ENCODE assay signal across 20 mouse cellular contexts in genomic region chr4:100363666-100364065, GRCm38 (mm10).
A peak's percentile ranks its signal among the peaks of the same experiment; 100 is the strongest.
DNase-seq lines count a peak whose midpoint lies in the region; ATAC-seq and TF ChIP-seq lines count a peak whose summit lies in the region.
"Had no signal": no experiment of that assay in that cellular context is flagged by ENCODE, and none has a peak within 500 bp of the region (broad histone marks: within the 10 kb centered on the region; RNA-seq: fewer than 3 reads in every experiment).

No protein-coding gene starts in this region.

- H3K27me3 ChIP-seq in heart, embryonic 16.5 days (ENCODE audit: control insufficient read depth, insufficient read depth, low read length) = no peaks in the 10 kb centered on the region
- no peaks in the 10 kb centered on the region for H3K27me3 ChIP-seq in heart, embryonic 11.5 days (ENCODE audit: control insufficient read depth, insufficient read depth, low read length)
- no peaks in the 10 kb centered on the region for H3K27me3 ChIP-seq in limb, embryonic 10.5 days (ENCODE audit: low read depth, poor library complexity, severe bottlenecking)
- 0 out of 2 replicates have a peak, but pooled peaks cover 4% of the 10 kb centered on the region for H3K27me3 ChIP-seq in limb, embryonic 14.5 days (ENCODE audit: control insufficient read depth, insufficient read depth, low read length)
- H3K27me3 ChIP-seq: forebrain, embryonic 12.5 days; forebrain, embryonic 15.5 days; heart, embryonic 12.5 days; heart, embryonic 15.5 days; hindbrain, embryonic 12.5 days; hindbrain, embryonic 15.5 days had no signal

- 85% methylated on average over 7 of the region's 7 CpGs for WGBS in heart, embryonic 16.5 days
- WGBS in heart, embryonic 11.5 days (ENCODE audit: insufficient replicate concordance) = 87% methylated on average over 7 of the region's 7 CpGs
- WGBS in limb, embryonic 10.5 days = 90% methylated on average over 7 of the region's 7 CpGs
- WGBS in limb, embryonic 14.5 days = 51% methylated on average over 7 of the region's 7 CpGs

- H3K4me3 ChIP-seq in heart, embryonic 16.5 days (ENCODE audit: low read length) = no peak overlapping the region
- no peak overlapping the region for H3K4me3 ChIP-seq in heart, embryonic 11.5 days (ENCODE audit: low read depth, low read length)
- H3K4me3 ChIP-seq in limb, embryonic 10.5 days = no peak overlapping the region
- H3K4me3 ChIP-seq in limb, embryonic 14.5 days (replicated peaks; ENCODE audit: low read length) = no peak overlapping the region
- H3K4me3 ChIP-seq: forebrain, embryonic 12.5 days; forebrain, embryonic 15.5 days; heart, embryonic 12.5 days; heart, embryonic 15.5 days; hindbrain, embryonic 12.5 days; hindbrain, embryonic 15.5 days had no signal

- H3K36me3 ChIP-seq in heart, embryonic 16.5 days (ENCODE audit: control insufficient read depth, insufficient read depth) = no peaks in the 10 kb centered on the region
- H3K36me3 ChIP-seq in heart, embryonic 11.5 days (ENCODE audit: control insufficient read depth, insufficient read depth, low read length) = no peaks in the 10 kb centered on the region
- no peaks in the 10 kb centered on the region for H3K36me3 ChIP-seq in limb, embryonic 10.5 days
- H3K36me3 ChIP-seq in limb, embryonic 14.5 days (ENCODE audit: control insufficient read depth, insufficient read depth, low read length) = no peaks in the 10 kb centered on the region
- H3K36me3 ChIP-seq: forebrain, embryonic 12.5 days; forebrain, embryonic 15.5 days; heart, embryonic 12.5 days; heart, embryonic 15.5 days; hindbrain, embryonic 12.5 days; hindbrain, embryonic 15.5 days had no signal

- DNase-seq in limb, embryonic 10.5 days (ENCODE audit: low spot score) = peak; percentile 13
- DNase-seq in limb, embryonic 14.5 days (ENCODE audit: low spot score) = peak; percentile 14
- DNase-seq in B cell, adult 2 months = no peak
- DNase-seq in testis, postnatal 14 days (ENCODE audit: low spot score) = no peak
- DNase-seq: adrenal gland, adult 8-10 months; adrenal gland, postnatal 25 days; cerebellum, adult 11-12 months; cerebellum, adult 9-10 months; cerebellum, postnatal 14 days; gastrocnemius, postnatal 10 days; gastrocnemius, postnatal 36 days had no signal

- H3K9ac ChIP-seq in heart, embryonic 16.5 days (ENCODE audit: low read length) = no peak overlapping the region
- H3K9ac ChIP-seq in heart, embryonic 11.5 days (ENCODE audit: low read depth, low read length) = no peak overlapping the region
- H3K9ac ChIP-seq in limb, embryonic 14.5 days (ENCODE audit: low read depth, low read length, severe bottlenecking) = no peak overlapping the region
- H3K9ac ChIP-seq: forebrain, embryonic 12.5 days; forebrain, embryonic 15.5 days; heart, embryonic 12.5 days; heart, embryonic 15.5 days; hindbrain, embryonic 12.5 days; hindbrain, embryonic 15.5 days had no signal

- peaks cover 10% of the 10 kb centered on the region; the same call in 1 of the 2 replicates for H3K4me1 ChIP-seq in heart, embryonic 16.5 days (ENCODE audit: control insufficient read depth, insufficient read depth, low read length)
- no peaks in the 10 kb centered on the region for H3K4me1 ChIP-seq in heart, embryonic 11.5 days (ENCODE audit: control insufficient read depth, insufficient read depth, low read length)
- peaks cover 14% of the 10 kb centered on the region for H3K4me1 ChIP-seq in limb, embryonic 10.5 days
- peaks cover 16% of the 10 kb centered on the region for H3K4me1 ChIP-seq in limb, embryonic 14.5 days (ENCODE audit: control insufficient read depth, insufficient read depth, low read length)
- H3K4me1 ChIP-seq: forebrain, embryonic 12.5 days; forebrain, embryonic 15.5 days; hindbrain, embryonic 12.5 days; hindbrain, embryonic 15.5 days had no signal

- TF ChIP-seq POLR2A in limb, embryonic 14.5 days (IDR thresholded peaks at IDR 0.05; ENCODE audit: borderline replicate concordance, extremely low read depth, insufficient read depth, insufficient read length) = no peak

- no peaks in the 10 kb centered on the region for H3K9me3 ChIP-seq in heart, embryonic 16.5 days (replicated peaks; ENCODE audit: control insufficient read depth, low read length)
- no peaks in the 10 kb centered on the region for H3K9me3 ChIP-seq in heart, embryonic 11.5 days (replicated peaks; ENCODE audit: control insufficient read depth, low read length)
- H3K9me3 ChIP-seq in limb, embryonic 10.5 days (replicated peaks) = no peaks in the 10 kb centered on the region
- no peaks in the 10 kb centered on the region for H3K9me3 ChIP-seq in limb, embryonic 14.5 days (ENCODE audit: control insufficient read depth, low read length)
- H3K9me3 ChIP-seq: forebrain, embryonic 12.5 days; forebrain, embryonic 15.5 days; heart, embryonic 12.5 days; heart, embryonic 15.5 days; hindbrain, embryonic 12.5 days; hindbrain, embryonic 15.5 days had no signal

- ATAC-seq in heart, embryonic 16.5 days (replicated peaks; ENCODE audit: extremely low read depth, insufficient read depth, low FRiP score) = no peak
- ATAC-seq in heart, embryonic 11.5 days (replicated peaks; ENCODE audit: insufficient number of reproducible peaks, low FRiP score, low TSS enrichment) = no peak
- ATAC-seq in limb, embryonic 14.5 days (ENCODE audit: low FRiP score, low read depth) = no peak
- ATAC-seq: activated CD4-positive, CD25-positive, alpha-beta regulatory T cell, adult 4 months; forebrain, embryonic 15.5 days had no signal

- no peak overlapping the region for H3K4me2 ChIP-seq in heart, embryonic 16.5 days (ENCODE audit: low read depth, low read length)
- no peak overlapping the region for H3K4me2 ChIP-seq in heart, embryonic 11.5 days
- no peak overlapping the region for H3K4me2 ChIP-seq in limb, embryonic 14.5 days (replicated peaks; ENCODE audit: low read depth, low read length, severe bottlenecking)
- H3K4me2 ChIP-seq: forebrain, embryonic 12.5 days; forebrain, embryonic 15.5 days; heart, embryonic 12.5 days; heart, embryonic 15.5 days; hindbrain, embryonic 12.5 days; hindbrain, embryonic 15.5 days had no signal

- 0 out of 2 replicates have a peak overlapping the region, but pooled peaks have one; percentile 4 for H3K27ac ChIP-seq in heart, embryonic 16.5 days (ENCODE audit: low read length)
- no peak overlapping the region for H3K27ac ChIP-seq in heart, embryonic 11.5 days (ENCODE audit: low read depth, low read length)
- H3K27ac ChIP-seq in limb, embryonic 10.5 days = no peak overlapping the region
- H3K27ac ChIP-seq in limb, embryonic 14.5 days (replicated peaks; ENCODE audit: low read depth, low read length) = peak overlapping the region; percentile 33; the same call in 1 of the 2 replicates
- H3K27ac ChIP-seq: forebrain, embryonic 12.5 days; forebrain, embryonic 15.5 days; heart, embryonic 15.5 days; hindbrain, embryonic 12.5 days; hindbrain, embryonic 15.5 days had no signal

Comparison
In these comparisons a context has a peak if more than half of its experiments do, and no peak if none do; other contexts are left out.
1. H3K27ac ChIP-seq: peak in heart, embryonic 16.5 days (single experiment) and limb, embryonic 14.5 days (single experiment); none in heart, embryonic 11.5 days (single experiment) and limb, embryonic 10.5 days (single experiment).
2. DNase-seq: peak in limb, embryonic 10.5 days (single experiment) and limb, embryonic 14.5 days (single experiment); none in B cell, adult 2 months (0 of 2) and testis, postnatal 14 days (single experiment).